Mouse (Mus musculus) liver, postnatal 0 days (tissue): ENCODE results near the gene Olfr1386. TPM values are rescaled to one million over a fixed set of nuclear protein-coding genes. Genes with fewer than 3 reads are reported as not detected.
"Not testable (repeated sequence)": the region's sequence is repeated elsewhere in the genome, so short reads cannot be mapped to it uniquely, and the experiment has no call there.

Source experiments
- ATAC-seq: fragments of 200-750 bp; cut with Nextera tagmentation; 2 replicates; pipeline ENCODE4 v1.8.0; 2017; ENCODE audit warnings: mild to moderate bottlenecking, moderate library complexity
- DNase-seq: peaks from one replicate; pipeline ENCODE4 v3.0.0-alpha.2; 2016
- H3K27ac ChIP-seq: fragments of 300-500 bp; sonication (generic); 2 replicates; pipeline ENCODE4 v1.5.1; 2014; ENCODE audit warnings: antibody characterized with exemption, moderate library complexity, mild to moderate bottlenecking, low read depth
- H3K27me3 ChIP-seq: fragments of 300-500 bp; sonication (generic); 2 replicates; pipeline ENCODE4 v1.6.1; 2014; ENCODE audit warnings: low read length, control low read depth, mixed read lengths; ENCODE audit not compliant: insufficient read depth
- H3K36me3 ChIP-seq: fragments of 300-500 bp; sonication (generic); replicated peaks from 2 replicates; pipeline ENCODE4 v1.6.1; 2014; ENCODE audit warnings: mild to moderate bottlenecking, control low read depth, low read length, moderate library complexity, mixed read lengths; ENCODE audit not compliant: insufficient read depth
- H3K4me1 ChIP-seq: fragments of 300-500 bp; sonication (generic); 2 replicates; pipeline ENCODE4 v1.6.1; 2014; ENCODE audit warnings: antibody characterized with exemption, mild to moderate bottlenecking, control low read depth; ENCODE audit not compliant: insufficient read depth
- H3K4me2 ChIP-seq: fragments of 300-500 bp; sonication (generic); 2 replicates; pipeline ENCODE4 v1.6.1; 2014; ENCODE audit warnings: low read depth, mild to moderate bottlenecking, low read length, moderate library complexity, mixed read lengths
- H3K4me3 ChIP-seq: fragments of 300-500 bp; sonication (generic); 2 replicates; pipeline ENCODE4 v1.5.1; 2014; ENCODE audit warnings: low read depth, low read length
- H3K9ac ChIP-seq: fragments of 300-500 bp; sonication (generic); replicated peaks from 2 replicates; pipeline ENCODE4 v1.6.1; 2014; ENCODE audit warnings: mild to moderate bottlenecking, moderate library complexity
- H3K9me3 ChIP-seq: fragments of 300-500 bp; sonication (generic); 2 replicates; pipeline ENCODE4 v1.6.1; 2016; ENCODE audit warnings: mild to moderate bottlenecking, control low read depth, low read length, mixed read lengths
- CTCF ChIP-seq: sonication (generic); IDR thresholded peaks from 2 replicates; pipeline ENCODE4 v1.5.1; 2016; ENCODE audit warnings: antibody characterized with exemption, low read depth
- EP300 ChIP-seq: IDR thresholded peaks from 2 replicates; pipeline ENCODE4 v1.6.1; 2016; ENCODE audit warnings: antibody characterized with exemption, low read depth, mild to moderate bottlenecking
- WGBS: fragments of 180-500 bp; shearing (Covaris S2); extraction: QIAGEN DNeasy Blood & Tissue Kit; methylation state at CpG from one replicate; pipeline ENCODE4 v1.1.7; 2014; ENCODE audit not compliant: insufficient replicate concordance; 5-methylcytosine and 5-hydroxymethylcytosine counted together
- polyA plus RNA-seq: library from polyadenylated mRNA; unstranded; fragments of >200 nt; fragmentation: Nextera tagmentation; extraction: Ambion mirVana; gene quantifications from 2 replicates; pipeline ENCODE4 v1.2.1, GENCODE M21; 2015

Olfr1386 gene
- polyA plus RNA-seq, result not detected in 2 replicates

GRCm38 (mm10) chr11:49464746-49465145, at the start of gene Olfr1386:
Gene Olfr1386 (plus strand): TSS chr11:49465046.
- not testable (repeated sequence) for H3K4me1 ChIP-seq, H3K27ac ChIP-seq, ATAC-seq, H3K9ac ChIP-seq, H3K4me3 ChIP-seq, H3K36me3 ChIP-seq, H3K4me2 ChIP-seq, H3K9me3 ChIP-seq, H3K27me3 ChIP-seq, DNase-seq
- WGBS, result 48% methylated on average over 3 of the region's 3 CpGs

GRCm38 (mm10) chr11:49422767-49423166, 42.1 kb upstream of the Olfr1386 start, which contains the start of gene Olfr1389:
Gene Olfr1389 (plus strand): TSS chr11:49423067.
- Histone ChIP-seq H3K4me2 (no peak within 1 kb of the TSS), H3K9ac (no peak within 1 kb of the TSS), H3K9me3 (no peaks in the 10 kb centered on the region), H3K36me3 (no peaks in the 10 kb centered on the region), H3K4me3 (no peak within 1 kb of the TSS), H3K27me3 (no peaks in the 10 kb centered on the region), H3K27ac (no peak within 1 kb of the TSS), H3K4me1 (no peaks in the 10 kb centered on the region)
- DNase-seq, result no peak
- TF ChIP-seq EP300 (no peak), CTCF (no peak)
- no peak for ATAC-seq
- WGBS, result 78% methylated on average over 2 of the region's 2 CpGs

GRCm38 (mm10) chr11:49425257-49425927, 39.5 kb upstream of the Olfr1386 start:
- no peak overlapping the region for H3K9ac ChIP-seq
- 57% methylated on average over 1 of the region's 1 CpGs for WGBS
- ATAC-seq, result no peak

GRCm38 (mm10) chr11:49429641-49430040, 35.2 kb upstream of the Olfr1386 start:
- H3K27me3 ChIP-seq, result no peaks in the 10 kb centered on the region
- no peak overlapping the region for H3K4me3 ChIP-seq
- ATAC-seq, result no peak
- H3K9me3 ChIP-seq, result no peaks in the 10 kb centered on the region
- H3K4me2 ChIP-seq, result no peak overlapping the region
- no peaks in the 10 kb centered on the region for H3K4me1 ChIP-seq
- TF ChIP-seq EP300 (no peak), CTCF (no peak)
- no peak overlapping the region for H3K27ac ChIP-seq
- no peak overlapping the region for H3K9ac ChIP-seq
- H3K36me3 ChIP-seq, result no peaks in the 10 kb centered on the region
- DNase-seq, result no peak
- WGBS, result 68% methylated on average over 2 of the region's 2 CpGs

More at GRCm38 (mm10) chr11:49425257-49425927, 39.5 kb upstream of the Olfr1386 start:
- no peaks in the 10 kb centered on the region for H3K27me3 ChIP-seq
- no peaks in the 10 kb centered on the region for H3K9me3 ChIP-seq
- TF ChIP-seq EP300 (no peak), CTCF (no peak)
- no peaks in the 10 kb centered on the region for H3K36me3 ChIP-seq
- no peak overlapping the region for H3K27ac ChIP-seq
- no peak for DNase-seq
- H3K4me2 ChIP-seq, result no peak overlapping the region
- no peak overlapping the region for H3K4me3 ChIP-seq
- H3K4me1 ChIP-seq, result no peaks in the 10 kb centered on the region

GRCm38 (mm10) chr11:49436411-49436810, 28.4 kb upstream of the Olfr1386 start, which contains the start of gene Olfr1388:
Gene Olfr1388 (plus strand): TSS chr11:49436624.
- Histone ChIP-seq H3K4me2 (no peak within 1 kb of the TSS), H3K27ac (no peak within 1 kb of the TSS), H3K4me1 (no peaks in the 10 kb centered on the region), H3K9me3 (no peaks in the 10 kb centered on the region), H3K27me3 (no peaks in the 10 kb centered on the region), H3K9ac (no peak within 1 kb of the TSS), H3K36me3 (no peaks in the 10 kb centered on the region), H3K4me3 (no peak within 1 kb of the TSS)
- ATAC-seq (no peak), DNase-seq (no peak)
- TF ChIP-seq CTCF (no peak), EP300 (no peak)
- WGBS, result 54% methylated on average over 3 of the region's 3 CpGs

GRCm38 (mm10) chr11:49455043-49455442, 9.8 kb upstream of the Olfr1386 start, which contains the start of gene Olfr1387:
Gene Olfr1387 (plus strand): TSS chr11:49455343.
- no peaks in the 10 kb centered on the region for H3K4me1 ChIP-seq
- DNase-seq (no peak), ATAC-seq (no peak)
- no peak within 1 kb of the TSS for H3K4me2 ChIP-seq
- H3K4me3 ChIP-seq, result no peak within 1 kb of the TSS
- no peaks in the 10 kb centered on the region for H3K36me3 ChIP-seq
- no peaks in the 10 kb centered on the region for H3K9me3 ChIP-seq
- WGBS, result 68% methylated on average over 1 of the region's 1 CpGs
- H3K27me3 ChIP-seq, result no peaks in the 10 kb centered on the region
- no peak within 1 kb of the TSS for H3K9ac ChIP-seq
- no peak within 1 kb of the TSS for H3K27ac ChIP-seq
- TF ChIP-seq EP300, result no peak
- TF ChIP-seq CTCF, result no peak
